Mouse (Mus musculus) intestine, postnatal 0 days (tissue): Measurements from ENCODE around the gene Phldb1. TPM values are rescaled to one million over a fixed set of nuclear protein-coding genes. Genes with fewer than 3 reads are reported as not detected.

Experiments
- ATAC-seq: fragments of 200-750 bp; cut with Nextera tagmentation; 2 replicates; pipeline ENCODE4 v1.8.0; 2017; ENCODE audit warnings: mild to moderate bottlenecking, moderate TSS enrichment, moderate library complexity
- H3K27ac ChIP-seq: fragments of 300-500 bp; sonication (generic); 2 replicates; pipeline ENCODE4 v1.5.1; 2014; ENCODE audit warnings: mild to moderate bottlenecking, low read depth, low read length, moderate library complexity
- H3K27me3 ChIP-seq: fragments of 300-500 bp; sonication (generic); replicated peaks from 2 replicates; pipeline ENCODE4 v1.6.1; 2014; ENCODE audit warnings: low read length, mixed read lengths; ENCODE audit not compliant: control insufficient read depth, insufficient read depth
- H3K36me3 ChIP-seq: fragments of 300-500 bp; sonication (generic); 2 replicates; pipeline ENCODE4 v1.6.1; 2014; ENCODE audit warnings: mild to moderate bottlenecking, moderate library complexity; ENCODE audit not compliant: control insufficient read depth, insufficient read depth
- H3K4me1 ChIP-seq: fragments of 300-500 bp; sonication (generic); replicated peaks from 2 replicates; pipeline ENCODE4 v1.6.1; 2014; ENCODE audit warnings: antibody characterized with exemption, low read length, mixed read lengths; ENCODE audit not compliant: control insufficient read depth, insufficient read depth
- H3K4me2 ChIP-seq: fragments of 300-500 bp; sonication (generic); replicated peaks from 2 replicates; pipeline ENCODE4 v1.6.1; 2014; ENCODE audit warnings: low read depth, mild to moderate bottlenecking, moderate library complexity
- H3K4me3 ChIP-seq: fragments of 300-500 bp; sonication (generic); 2 replicates; pipeline ENCODE4 v1.5.1; 2014; ENCODE audit warnings: low read depth, low read length
- H3K9ac ChIP-seq: fragments of 300-500 bp; sonication (generic); 2 replicates; pipeline ENCODE4 v1.6.1; 2014; ENCODE audit warnings: mild to moderate bottlenecking, low read depth, low read length
- H3K9me3 ChIP-seq: fragments of 300-500 bp; sonication (generic); 2 replicates; pipeline ENCODE4 v1.6.1; 2016; ENCODE audit warnings: mixed run types; ENCODE audit not compliant: control insufficient read depth
- CTCF ChIP-seq: sonication (generic); IDR thresholded peaks from 2 replicates; pipeline ENCODE4 v1.5.1; 2016; ENCODE audit warnings: low read depth, mild to moderate bottlenecking, control low read depth, antibody characterized with exemption, moderate library complexity
- WGBS: fragments of 180-500 bp; shearing (Covaris S2); extraction: QIAGEN DNeasy Blood & Tissue Kit; methylation state at CpG from one replicate; pipeline ENCODE4 v1.1.7; 2014; 5-methylcytosine and 5-hydroxymethylcytosine counted together
- polyA plus RNA-seq: library from polyadenylated mRNA; unstranded; fragments of >200 nt; fragmentation: Nextera tagmentation; extraction: Ambion mirVana; gene quantifications from 2 replicates; pipeline ENCODE4 v1.2.1, GENCODE M21; 2015

The Phldb1 gene
- polyA plus RNA-seq, 1 experiment from 2014 or later: 6.2 TPM

DNA sequence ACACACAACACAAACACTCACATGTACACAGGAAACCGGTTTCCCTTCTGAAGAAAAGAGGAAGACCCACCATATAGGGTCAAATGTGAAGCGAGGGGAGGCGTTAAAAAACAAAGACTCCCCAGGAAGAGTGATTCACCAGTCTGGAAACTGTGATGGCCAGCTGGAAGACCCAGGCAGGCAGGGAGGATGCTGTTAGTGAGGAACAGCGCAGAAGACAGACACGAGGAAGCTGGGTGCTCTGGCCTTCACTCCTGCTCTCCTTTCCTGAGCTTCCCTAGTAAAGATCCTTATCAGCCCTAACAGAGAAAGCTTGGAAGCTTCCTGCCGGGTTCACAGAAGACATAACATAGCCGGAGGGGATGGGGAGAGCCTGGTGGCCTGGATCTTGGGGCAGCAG is 12.0 kb downstream of the Phldb1 start:
- no peak overlapping the region for H3K4me2 ChIP-seq
- no peak overlapping the region for H3K9ac ChIP-seq
- H3K9me3 ChIP-seq: no peaks in the 10 kb centered on the region
- H3K27ac ChIP-seq: no peak overlapping the region
- 44% methylated on average over 7 of the region's 7 CpGs for WGBS
- no peak for ATAC-seq
- no peak overlapping the region for H3K4me3 ChIP-seq
- H3K4me1 ChIP-seq: no peaks in the 10 kb centered on the region
- peaks cover 5% of the 10 kb centered on the region; the same call in 1 of the 2 replicates for H3K36me3 ChIP-seq
- H3K27me3 ChIP-seq: peaks cover 10% of the 10 kb centered on the region; the same call in 1 of the 2 replicates
- no peak for TF ChIP-seq CTCF

DNA sequence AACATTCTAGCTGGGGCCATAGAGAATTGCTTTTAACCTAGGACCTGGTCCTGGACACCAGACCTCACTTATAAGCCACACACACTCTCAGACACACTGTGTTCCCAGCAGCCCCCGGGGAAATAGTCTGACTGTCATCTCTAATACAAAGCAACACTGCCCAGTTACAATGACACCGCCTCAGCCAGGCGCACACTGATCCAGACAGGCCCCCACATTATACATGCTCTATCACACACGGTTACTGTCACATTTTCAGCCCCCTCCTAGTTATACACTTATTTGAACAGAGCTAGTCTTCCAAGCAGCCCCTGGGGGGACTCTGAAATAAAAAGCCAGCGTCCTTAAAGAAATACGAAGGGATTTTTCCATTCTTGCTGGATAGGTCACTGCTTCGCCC is 12.4 kb downstream of the Phldb1 start:
- Histone ChIP-seq H3K9me3 (no peaks in the 10 kb centered on the region), H3K36me3 (peaks cover 5% of the 10 kb centered on the region; the same call in 1 of the 2 replicates), H3K27ac (no peak overlapping the region), H3K4me3 (no peak overlapping the region), H3K4me1 (no peaks in the 10 kb centered on the region), H3K9ac (no peak overlapping the region), H3K4me2 (no peak overlapping the region), H3K27me3 (peaks cover 10% of the 10 kb centered on the region; the same call in 1 of the 2 replicates)
- no peak for ATAC-seq
- 76% methylated on average over 7 of the region's 7 CpGs for WGBS
- TF ChIP-seq CTCF: no peak

DNA sequence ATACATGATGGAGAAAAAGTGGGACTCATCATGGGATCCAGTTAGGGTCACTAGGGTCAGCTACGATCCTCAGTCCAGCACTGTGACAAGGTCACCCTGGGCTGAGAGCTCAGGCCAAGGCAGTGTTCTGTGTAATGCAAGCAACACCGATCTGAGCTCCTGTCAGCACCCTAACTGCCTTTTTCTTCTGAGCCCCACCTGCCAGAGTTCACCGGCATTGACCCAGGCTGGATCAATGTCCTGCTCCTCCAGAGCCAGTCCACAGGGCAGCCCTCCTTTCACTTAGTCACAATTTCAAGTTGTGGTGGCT is 13.2 kb downstream of the Phldb1 start:
- no peak overlapping the region for H3K4me3 ChIP-seq
- 80% methylated on average over 3 of the region's 3 CpGs for WGBS
- peaks cover 9% of the 10 kb centered on the region; the same call in 1 of the 2 replicates for H3K27me3 ChIP-seq
- peaks cover 5% of the 10 kb centered on the region; the same call in 1 of the 2 replicates for H3K36me3 ChIP-seq
- H3K9ac ChIP-seq: 0 out of 2 replicates have a peak overlapping the region, but pooled peaks have one; percentile 24
- H3K4me2 ChIP-seq: no peak overlapping the region
- no peaks in the 10 kb centered on the region for H3K4me1 ChIP-seq
- H3K9me3 ChIP-seq: no peaks in the 10 kb centered on the region
- TF ChIP-seq CTCF: no peak
- H3K27ac ChIP-seq: no peak overlapping the region
- no peak for ATAC-seq

DNA sequence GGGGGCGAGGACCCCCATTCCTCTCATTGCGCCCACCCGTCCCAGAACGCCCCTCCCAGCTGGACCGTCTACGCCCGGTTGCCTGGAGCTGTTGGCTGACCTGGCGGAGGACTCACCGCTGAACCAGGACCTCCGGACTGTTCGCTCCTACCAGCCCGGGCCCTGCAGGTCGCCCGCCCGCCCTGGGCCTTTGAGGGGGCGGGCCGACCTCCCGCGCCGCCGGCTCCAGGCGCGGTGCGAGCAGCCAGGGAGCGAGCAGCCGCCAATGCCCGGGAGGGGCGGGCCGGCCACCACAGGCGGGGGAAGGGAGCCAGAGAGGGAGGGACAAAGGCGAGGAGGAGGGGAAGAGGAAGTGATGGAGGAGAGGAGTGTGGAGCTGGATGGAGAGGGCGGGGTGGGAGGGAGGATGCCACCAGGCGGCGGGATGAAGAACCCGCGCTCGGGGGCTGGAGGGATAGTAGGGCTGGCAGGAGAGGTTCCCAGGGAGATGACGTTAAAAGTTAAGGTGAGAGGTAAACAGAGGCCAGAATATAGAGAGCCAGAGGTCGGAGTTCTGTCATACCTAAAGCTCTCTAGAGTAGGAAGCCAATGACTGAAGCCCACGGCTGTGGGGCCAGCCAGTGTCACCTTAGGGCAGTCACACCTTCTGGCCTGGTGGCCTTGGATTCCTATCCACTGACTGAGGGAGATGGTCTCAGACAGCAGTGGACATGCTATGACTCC is 13.7 kb downstream of the Phldb1 start:
- WGBS: under 1% methylated on average over 40 of the region's 40 CpGs
- Histone ChIP-seq H3K4me2 (peak overlapping the region; percentile 78), H3K4me1 (no peaks in the 10 kb centered on the region), H3K4me3 (peak overlapping the region; percentile 44), H3K9ac (peak overlapping the region; percentile 24; the same call in 1 of the 2 replicates), H3K36me3 (peaks cover 3% of the 10 kb centered on the region; the same call in 1 of the 2 replicates), H3K27ac (no peak overlapping the region), H3K27me3 (peaks cover 7% of the 10 kb centered on the region; the same call in 1 of the 2 replicates), H3K9me3 (no peaks in the 10 kb centered on the region)
- peak; percentile 57 for TF ChIP-seq CTCF
- peak; percentile 50 for ATAC-seq

DNA sequence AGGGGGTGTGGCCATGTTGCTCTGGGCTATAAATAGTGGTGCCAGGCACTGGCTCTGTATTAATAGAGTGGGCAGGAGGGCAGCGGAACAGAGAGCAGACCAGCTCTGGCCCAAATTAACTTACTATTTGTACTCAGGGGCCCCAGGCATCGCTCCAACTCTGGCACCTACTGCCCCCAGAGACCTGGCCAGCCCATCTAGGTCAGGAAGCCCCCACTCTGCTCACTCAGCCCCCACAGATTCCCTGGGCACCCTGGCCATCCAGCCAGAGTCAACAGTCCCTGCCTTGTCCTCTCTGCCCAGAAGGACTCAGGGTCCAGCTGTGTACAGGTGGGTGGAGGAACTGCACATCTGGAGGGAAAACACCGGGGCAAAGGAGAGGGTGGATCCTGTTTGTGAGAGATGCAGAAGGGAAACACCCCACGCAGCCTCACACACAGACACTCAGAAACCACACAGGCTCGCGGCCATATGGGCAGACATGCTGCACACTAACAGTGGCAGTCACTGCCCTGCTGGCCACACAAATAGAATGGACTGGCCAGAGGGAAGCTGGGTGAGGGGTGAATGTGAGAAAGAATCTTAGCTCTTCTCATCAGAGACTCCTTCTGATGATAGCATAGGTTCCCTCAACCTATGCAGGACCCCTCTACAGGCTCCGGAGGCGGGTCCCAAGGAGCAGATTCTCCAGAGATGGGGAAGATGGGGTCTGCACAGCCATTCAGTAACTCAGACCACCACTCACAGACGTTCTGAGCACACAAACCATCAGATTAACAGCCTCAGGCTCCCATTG is 14.4 kb downstream of the Phldb1 start:
- Histone ChIP-seq H3K4me1 (no peaks in the 10 kb centered on the region), H3K27ac (no peak overlapping the region), H3K9me3 (no peaks in the 10 kb centered on the region), H3K9ac (peak overlapping the region; percentile 24; the same call in 1 of the 2 replicates), H3K27me3 (peaks cover 7% of the 10 kb centered on the region; the same call in 1 of the 2 replicates), H3K36me3 (peaks cover 8% of the 10 kb centered on the region), H3K4me2 (peak overlapping the region; percentile 78), H3K4me3 (peak overlapping the region; percentile 44)
- ATAC-seq: no peak
- 21% methylated on average over 9 of the region's 9 CpGs for WGBS
- TF ChIP-seq CTCF: no peak

DNA sequence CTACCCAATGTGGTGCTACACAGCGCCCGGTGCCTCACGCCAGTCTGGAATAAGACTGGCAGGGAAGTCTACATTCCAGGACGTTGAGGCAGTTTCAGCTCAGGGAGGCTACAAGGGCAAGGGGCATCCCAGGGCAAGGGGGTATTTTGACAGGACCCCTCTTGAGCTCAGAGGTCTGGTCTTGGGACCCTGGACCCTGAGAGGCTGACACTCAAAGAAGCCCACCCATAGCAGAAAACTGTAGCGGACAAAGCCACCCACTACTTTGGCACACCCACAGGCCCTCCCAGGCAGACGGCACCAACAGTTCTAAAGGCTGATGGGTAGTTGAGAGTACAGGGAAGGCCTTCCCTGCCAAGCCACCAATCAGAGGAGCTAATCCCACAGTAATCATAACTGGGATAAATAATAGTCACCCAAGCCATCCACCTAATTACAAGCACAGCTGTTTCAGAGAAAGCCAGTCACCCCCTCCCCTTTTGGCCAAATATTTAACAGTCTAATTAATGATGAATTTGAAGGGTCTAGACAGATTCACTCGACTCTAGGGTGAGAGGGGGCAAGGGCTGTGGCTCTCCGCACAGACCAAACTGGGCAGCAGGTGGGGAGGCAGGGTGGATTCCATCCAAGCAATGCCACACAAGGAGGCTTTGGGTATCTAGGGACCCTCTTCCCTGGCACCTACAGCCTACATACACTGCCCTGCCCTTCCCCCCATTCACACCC is 15.2 kb downstream of the Phldb1 start:
- H3K4me1 ChIP-seq: no peaks in the 10 kb centered on the region
- peaks cover 4% of the 10 kb centered on the region; the same call in 1 of the 2 replicates for H3K27me3 ChIP-seq
- H3K27ac ChIP-seq: no peak overlapping the region
- H3K9me3 ChIP-seq: no peaks in the 10 kb centered on the region
- no peak for TF ChIP-seq CTCF
- H3K4me3 ChIP-seq: no peak overlapping the region
- no peak overlapping the region for H3K9ac ChIP-seq
- H3K4me2 ChIP-seq: no peak overlapping the region
- 81% methylated on average over 8 of the region's 8 CpGs for WGBS
- ATAC-seq: no peak
- H3K36me3 ChIP-seq: peaks cover 15% of the 10 kb centered on the region
